Mouse (Mus musculus) left cerebral cortex, adult 2 months (tissue): ENCODE data around the gene Cbx4. TPM values are rescaled to one million over a fixed set of nuclear protein-coding genes. Genes with fewer than 3 reads are reported as not detected.

Experiments
- DNase-seq, 2 experiments: peaks; one replicate each; pipeline ENCODE4 v3.0.0; 2021 to 2022; ENCODE audit warnings: low spot score in 2 of 2, mixed read lengths in 1 of 2; ENCODE audit errors: extremely low spot score in 1 of 2
- H3K27ac ChIP-seq: fragments of 200-600 bp; 2 replicates; pipeline ENCODE4 v1.8.1; 2022
- H3K4me3 ChIP-seq: fragments of 200-600 bp; 2 replicates; pipeline ENCODE4 v1.8.1; 2022
- CTCF ChIP-seq: fragments of 200-600 bp; IDR thresholded peaks from 2 replicates; pipeline ENCODE4 v1.8.1; 2022; ENCODE audit warnings: antibody characterized with exemption, mild to moderate bottlenecking, moderate library complexity
- intact Hi-C: fragments of 180-260 bp; cut with DNase I; formaldehyde crosslinking; loops from one replicate; pipeline ENCODE4 v1.15.1; 2025
- total RNA-seq, 2 experiments: library from RNA; stranded (reverse); gene quantifications; 2 replicates each; pipeline ENCODE4 v1.2.3; 2021

Gene Cbx4
- total RNA-seq, 2 experiments from 2014 or later: 51.4 to 54.3 TPM

- intact Hi-C loops: loop anchor here (2.0 kb wide), 1 partner anchor 14 kb away; no protein-coding TSS in a partner anchor
These were observed 43.4 kb downstream of the Cbx4 start for GRCm38 (mm10) chr11:119042466-119043272.

GRCm38 (mm10) chr11:119041750-119042465 is 44.1 kb downstream of the Cbx4 start:
- intact Hi-C loops: loop anchor here (1.0 to 2.0 kb wide), 3 partner anchors 15 to 43 kb away; partner anchors contain the start of gene Cbx2
- Histone ChIP-seq H3K27ac (no peak overlapping the region), H3K4me3 (peak overlapping the region; percentile 93)
- TF ChIP-seq CTCF: no peak
- no peak for DNase-seq

More at GRCm38 (mm10) chr11:119042466-119043272, 43.4 kb downstream of the Cbx4 start:
- DNase-seq: peak in 1 of 2 experiments; percentile 13
- H3K4me3 ChIP-seq: no peak overlapping the region
- TF ChIP-seq CTCF: no peak
- H3K27ac ChIP-seq: no peak overlapping the region

DNA sequence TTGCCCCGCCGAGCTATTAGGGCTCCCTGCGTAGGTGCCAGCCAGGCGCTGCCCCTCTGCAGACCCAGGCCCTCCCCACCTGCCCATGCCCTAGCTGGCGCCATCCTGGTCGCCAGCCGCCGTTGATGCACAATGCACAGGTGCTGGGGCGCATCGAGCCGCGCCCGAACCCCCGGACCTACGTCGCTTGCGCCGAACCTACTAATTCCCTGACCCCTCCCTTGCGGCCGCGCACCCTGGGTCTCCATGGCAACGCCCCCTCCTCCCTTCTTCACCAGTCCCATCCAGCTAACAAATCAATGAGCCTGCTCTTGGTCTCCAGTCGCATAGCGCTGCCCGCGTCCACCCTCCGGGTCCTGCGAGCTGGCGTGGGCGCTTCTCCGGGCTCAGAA is 44.7 kb downstream of the Cbx4 start:
- H3K4me3 ChIP-seq: peak overlapping the region; percentile 93
- no peak for TF ChIP-seq CTCF
- intact Hi-C loops: loop anchor here (1.0 kb wide), 2 partner anchors 19 to 44 kb away; partner anchors contain the start of gene Cbx2
- H3K27ac ChIP-seq: peak overlapping the region; percentile 88
- DNase-seq: no peak

DNA sequence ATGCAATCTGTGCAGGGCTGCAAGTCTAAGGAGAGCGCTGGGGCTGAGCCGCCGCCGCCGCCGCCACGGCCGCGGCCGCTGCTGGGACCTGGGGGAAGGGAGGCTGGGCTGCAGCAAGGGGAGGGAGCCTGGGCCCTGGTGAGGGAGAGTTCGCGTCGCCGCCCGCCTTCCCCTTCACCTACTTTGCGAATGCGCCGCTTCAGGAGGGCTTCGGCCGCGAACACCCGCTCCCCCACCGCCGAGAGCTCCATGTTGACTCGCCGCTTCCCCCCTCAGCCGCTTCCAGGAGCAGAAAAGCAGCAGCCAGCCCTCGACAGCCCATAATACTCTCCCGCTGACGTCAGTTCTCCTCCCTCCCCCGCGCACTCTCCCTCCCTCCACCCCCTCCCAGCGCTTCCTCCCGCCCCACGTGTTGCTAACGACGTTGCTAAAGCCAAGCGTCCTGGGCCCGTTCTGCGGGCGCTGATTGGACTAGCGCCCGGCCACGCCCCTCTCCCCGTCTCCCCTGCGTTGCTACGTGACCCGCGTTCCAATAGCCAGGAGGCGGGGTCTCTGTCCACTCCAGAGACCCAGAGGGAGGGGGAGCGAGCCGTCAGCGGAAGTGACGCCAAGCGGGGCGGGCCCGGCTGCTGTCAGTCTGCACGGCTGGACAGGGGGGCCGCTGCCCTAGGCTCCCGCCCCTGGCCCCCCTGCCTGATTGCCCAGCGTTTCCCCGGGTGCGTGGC is 45.3 kb downstream of the Cbx4 start, which contains the start of gene Cbx8:
Gene Cbx8 (minus strand): TSS at position 370 of the 725 bp plus-strand sequence.
- peak within 1 kb of the TSS; percentile 93 for H3K4me3 ChIP-seq
- H3K27ac ChIP-seq: peak within 1 kb of the TSS; percentile 95
- TF ChIP-seq CTCF: no peak
- intact Hi-C loops: loop anchor here (1.0 kb wide), 2 partner anchors 18 to 45 kb away; partner anchors contain the start of gene Cbx2
- DNase-seq: peak; percentile 99 to 100

GRCm38 (mm10) chr11:119039732-119040512 is 46.1 kb downstream of the Cbx4 start:
- intact Hi-C loops: no loop called here
- H3K27ac ChIP-seq: peak overlapping the region; percentile 95

GRCm38 (mm10) chr11:119038744-119039484 is 47.1 kb downstream of the Cbx4 start:
- intact Hi-C loops: no loop called here
- Histone ChIP-seq H3K27ac (no peak overlapping the region), H3K4me3 (no peak overlapping the region)
- no peak for TF ChIP-seq CTCF
- no peak for DNase-seq

More at GRCm38 (mm10) chr11:119039732-119040512, 46.1 kb downstream of the Cbx4 start:
- no peak for DNase-seq
- peak overlapping the region; percentile 93 for H3K4me3 ChIP-seq
- no peak for TF ChIP-seq CTCF

DNA sequence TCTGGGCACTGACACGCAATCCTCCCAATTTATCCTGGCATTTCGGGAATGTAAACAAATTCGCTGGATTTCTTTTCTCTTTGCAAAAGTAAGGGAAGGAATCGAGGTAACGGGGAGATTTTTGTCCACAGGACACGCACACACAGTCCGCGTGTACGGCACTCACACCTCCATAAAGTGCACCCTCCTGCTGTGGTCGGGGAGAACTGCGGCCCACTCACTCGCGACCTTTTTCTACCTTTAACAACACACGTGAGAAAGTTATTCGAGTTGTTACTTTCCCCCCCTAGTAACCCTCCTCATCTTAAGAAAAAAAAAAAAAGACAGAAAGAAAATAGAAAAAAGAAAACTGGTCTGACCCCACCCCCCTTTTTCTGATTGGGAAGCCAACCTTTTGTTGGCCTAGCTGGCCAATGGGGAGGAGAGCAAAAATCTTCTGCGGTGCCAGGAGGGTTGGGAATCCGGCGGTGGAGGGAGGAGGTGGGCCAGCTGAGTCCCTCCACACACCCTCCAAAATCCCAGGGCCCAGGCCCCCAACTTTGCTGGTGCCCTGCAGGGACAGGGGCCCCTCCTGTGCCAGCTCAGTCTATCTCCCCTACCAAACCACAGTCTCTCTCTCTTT is 48.1 kb downstream of the Cbx4 start:
- no peak for TF ChIP-seq CTCF
- intact Hi-C loops: no loop called here
- Histone ChIP-seq H3K27ac (no peak overlapping the region), H3K4me3 (peak overlapping the region; percentile 48; the same call in 1 of the 2 replicates)
- no peak for DNase-seq

DNA sequence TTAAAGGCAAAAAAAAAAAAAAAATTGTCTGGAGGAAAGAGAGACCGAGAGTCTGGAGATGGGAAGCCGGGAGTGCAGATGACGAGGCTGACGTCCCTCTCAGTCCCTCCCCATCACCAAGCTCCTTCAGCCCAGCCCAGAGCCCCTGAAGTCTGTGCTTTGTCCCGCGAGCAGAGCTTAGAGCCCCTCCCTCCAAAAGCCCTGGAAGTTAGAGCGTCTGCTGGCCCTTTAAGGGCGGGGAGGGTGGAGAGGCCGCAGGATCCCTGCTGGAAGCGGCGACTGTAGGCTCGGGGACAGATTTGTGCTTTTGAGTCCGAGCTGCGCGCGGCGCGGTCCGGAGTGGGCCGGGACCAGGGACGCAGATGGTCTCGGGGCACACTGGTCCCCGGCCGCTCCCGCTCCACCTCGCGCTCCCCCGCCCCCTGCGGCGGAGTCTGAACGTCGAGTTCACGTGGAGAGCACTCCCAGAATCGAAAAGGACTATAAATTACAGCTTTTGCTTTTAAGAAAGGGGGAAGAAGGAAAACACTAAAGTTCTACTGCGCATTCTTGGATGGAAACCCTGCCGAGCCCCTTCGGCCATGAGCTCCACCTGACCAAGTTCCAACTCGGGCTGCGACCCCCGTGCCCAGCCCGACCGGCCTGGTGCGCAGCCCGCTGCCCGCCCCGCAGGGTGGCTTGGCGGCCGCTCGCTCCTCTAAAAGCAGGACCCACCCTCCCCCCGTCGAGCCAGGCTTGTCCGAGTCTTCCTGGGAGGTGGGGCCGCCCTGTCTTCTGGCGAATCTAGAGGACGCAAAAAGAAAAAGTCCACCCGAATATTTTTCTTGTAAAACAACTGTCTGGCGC is 48.9 kb downstream of the Cbx4 start:
- DNase-seq: peak in 1 of 2 experiments; percentile 26
- intact Hi-C loops: no loop called here
- TF ChIP-seq CTCF: no peak
- Histone ChIP-seq H3K4me3 (peak overlapping the region; percentile 48), H3K27ac (no peak overlapping the region)

GRCm38 (mm10) chr11:119036447-119036846 is 49.6 kb downstream of the Cbx4 start:
- Histone ChIP-seq H3K4me3 (no peak overlapping the region), H3K27ac (no peak overlapping the region)
- TF ChIP-seq CTCF: no peak
- DNase-seq: no peak
- intact Hi-C loops: no loop called here
